Mouse (Mus musculus): Measurements from ENCODE around the gene Abca9. TPM values are rescaled to one million over a fixed set of nuclear protein-coding genes. Genes with fewer than 3 reads are reported as not detected.

The Abca9 gene
- polyA plus RNA-seq, 1 experiment from 2014 or later = 4.2 TPM

DNA sequence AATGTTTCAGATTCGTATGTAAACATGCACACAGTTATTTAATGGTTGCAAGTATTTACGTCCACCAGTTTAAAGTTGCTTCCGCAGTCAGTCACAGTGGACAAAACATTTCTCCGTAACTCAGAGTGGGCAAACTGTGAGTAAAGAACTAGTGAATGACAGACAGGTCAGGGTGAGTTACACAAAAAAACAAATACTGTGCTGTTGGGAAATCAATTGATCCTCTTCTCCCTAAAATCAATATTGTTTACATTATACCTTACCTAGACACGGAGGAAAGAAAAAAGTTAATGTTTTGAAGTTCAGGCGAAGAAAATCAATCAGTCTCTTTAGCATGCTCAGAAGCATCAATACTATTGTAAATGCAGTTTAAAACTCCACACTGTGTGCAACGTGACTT is 66.6 kb downstream of the Abca9 start:
- Histone ChIP-seq H3K27ac (replicated peaks in 1 of 2; ENCODE audit: control insufficient read depth in 1 of 2, insufficient read depth in 1 of 2, low read depth in 2 of 2, low read length in 2 of 2) (no peak overlapping the region), H3K4me1 (ENCODE audit: control insufficient read depth in 2 of 2, insufficient read depth in 2 of 2, low read length in 2 of 2) (no peaks in the 10 kb centered on the region), H3K36me3 (ENCODE audit: control insufficient read depth, insufficient read depth, low read length) (no peaks in the 10 kb centered on the region), H3K4me3 (ENCODE audit: control insufficient read depth in 1 of 2, insufficient read depth in 1 of 2, low read depth in 1 of 2, low read length in 2 of 2) (no peak overlapping the region), H3K9ac (ENCODE audit: low read length) (no peak overlapping the region), H3K27me3 (ENCODE audit: control insufficient read depth, insufficient read depth, low read length) (no peaks in the 10 kb centered on the region), H3K9me3 (ENCODE audit: control insufficient read depth, low read length) (no peaks in the 10 kb centered on the region), H3K4me2 (ENCODE audit: low read length) (no peak overlapping the region)
- 85% methylated on average over 7 of the region's 7 CpGs for WGBS
- no peak for ATAC-seq (ENCODE audit: insufficient number of reproducible peaks, insufficient read depth, low FRiP score, low read depth)

DNA sequence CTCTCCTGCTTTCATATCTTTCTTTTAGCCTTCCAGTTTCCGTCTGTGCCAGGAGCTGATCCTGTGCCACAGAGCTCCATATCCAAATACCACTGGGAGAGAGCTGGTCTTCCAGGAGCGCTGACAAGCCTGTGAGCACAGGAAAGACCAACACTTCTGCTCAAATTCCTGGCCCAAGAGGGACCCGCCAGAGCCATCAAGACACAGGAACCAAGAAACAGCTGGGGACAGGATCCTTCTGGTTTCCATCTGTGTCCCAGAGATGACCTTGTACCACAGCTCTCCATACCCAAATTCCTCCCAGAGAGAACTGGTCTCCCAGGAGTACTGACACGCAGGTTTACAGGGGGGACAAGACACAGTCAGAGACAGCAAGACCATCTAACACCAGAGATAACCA is 69.1 kb downstream of the Abca9 start:
- ATAC-seq (ENCODE audit: insufficient number of reproducible peaks, insufficient read depth, low FRiP score, low read depth) = no peak
- 41% methylated on average over 4 of the region's 4 CpGs for WGBS

DNA sequence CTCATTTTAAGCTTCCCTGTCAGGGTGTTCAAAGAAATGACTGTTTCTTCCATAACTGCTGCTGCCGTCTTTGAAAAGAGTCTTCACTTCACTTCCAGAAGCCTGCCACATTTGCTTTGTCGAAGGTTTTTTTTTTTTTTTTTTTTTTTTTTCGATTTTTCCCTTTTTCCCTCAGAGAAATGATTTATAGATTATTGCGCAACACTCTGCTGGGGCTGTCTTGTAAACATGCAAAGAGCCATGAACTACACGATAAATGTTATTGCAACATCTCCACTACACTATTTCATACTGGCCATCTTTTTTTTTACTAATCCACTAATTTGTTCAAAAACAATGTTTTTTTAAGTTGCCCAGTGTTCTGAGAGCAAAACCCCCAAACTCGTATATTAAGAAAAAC is 70.5 kb downstream of the Abca9 start:
- no peak for ATAC-seq (ENCODE audit: insufficient number of reproducible peaks, insufficient read depth, low FRiP score, low read depth)
- Histone ChIP-seq H3K4me1 (ENCODE audit: control insufficient read depth in 2 of 2, insufficient read depth in 2 of 2, low read length in 2 of 2) (no peaks in the 10 kb centered on the region), H3K4me2 (ENCODE audit: low read length) (no peak overlapping the region), H3K27ac (replicated peaks in 1 of 2; ENCODE audit: control insufficient read depth in 1 of 2, insufficient read depth in 1 of 2, low read depth in 2 of 2, low read length in 2 of 2) (no peak overlapping the region), H3K27me3 (ENCODE audit: control insufficient read depth, insufficient read depth, low read length) (no peaks in the 10 kb centered on the region), H3K36me3 (ENCODE audit: control insufficient read depth, insufficient read depth, low read length) (no peaks in the 10 kb centered on the region), H3K9ac (ENCODE audit: low read length) (no peak overlapping the region), H3K4me3 (ENCODE audit: control insufficient read depth in 1 of 2, insufficient read depth in 1 of 2, low read depth in 1 of 2, low read length in 2 of 2) (no peak overlapping the region), H3K9me3 (ENCODE audit: control insufficient read depth, low read length) (0 out of 2 replicates have a peak, but pooled peaks cover 2% of the 10 kb centered on the region)
- WGBS = 79% methylated on average over 6 of the region's 6 CpGs

More for the DNA sequence above, 69.1 kb downstream of the Abca9 start:
- no peaks in the 10 kb centered on the region for H3K36me3 ChIP-seq (ENCODE audit: control insufficient read depth, insufficient read depth, low read length)
- H3K4me1 ChIP-seq (ENCODE audit: control insufficient read depth in 2 of 2, insufficient read depth in 2 of 2, low read length in 2 of 2) = no peaks in the 10 kb centered on the region
- no peaks in the 10 kb centered on the region for H3K27me3 ChIP-seq (ENCODE audit: control insufficient read depth, insufficient read depth, low read length)
- H3K9ac ChIP-seq (ENCODE audit: low read length) = no peak overlapping the region
- H3K4me2 ChIP-seq (ENCODE audit: low read length) = no peak overlapping the region
- H3K4me3 ChIP-seq (ENCODE audit: control insufficient read depth in 1 of 2, insufficient read depth in 1 of 2, low read depth in 1 of 2, low read length in 2 of 2) = no peak overlapping the region
- H3K9me3 ChIP-seq (ENCODE audit: control insufficient read depth, low read length) = no peaks in the 10 kb centered on the region
- H3K27ac ChIP-seq (replicated peaks in 1 of 2; ENCODE audit: control insufficient read depth in 1 of 2, insufficient read depth in 1 of 2, low read depth in 2 of 2, low read length in 2 of 2) = no peak overlapping the region

DNA sequence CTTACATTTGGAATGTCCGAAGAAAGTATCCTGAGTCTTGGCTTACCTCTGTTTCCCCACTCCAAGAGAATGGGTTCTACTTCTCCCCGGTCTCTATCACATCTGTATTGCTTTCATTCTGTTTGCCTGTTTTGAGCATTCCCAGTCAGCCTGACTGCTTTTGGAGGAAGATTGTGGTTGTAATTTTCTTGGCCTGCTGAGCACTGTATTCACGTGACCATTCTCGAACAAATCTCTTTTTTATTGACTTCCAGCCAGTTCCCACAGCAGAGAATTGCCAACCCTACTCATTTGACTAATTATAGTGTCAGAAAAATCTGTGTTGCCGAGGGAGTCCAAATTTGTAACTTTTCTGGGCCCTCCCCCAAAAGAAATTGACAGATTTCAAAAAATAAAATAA is 72.1 kb downstream of the Abca9 start, which contains the start of gene Abca8a:
Gene Abca8a, minus strand, starts transcription at position 121 of the 400 bp plus-strand sequence.
- Histone ChIP-seq H3K36me3 (ENCODE audit: control insufficient read depth, insufficient read depth, low read length) (no peaks in the 10 kb centered on the region), H3K4me2 (ENCODE audit: low read length) (no peak within 1 kb of the TSS; the same call in 1 of the 2 replicates), H3K4me1 (ENCODE audit: control insufficient read depth in 2 of 2, insufficient read depth in 2 of 2, low read length in 2 of 2) (no peaks in the 10 kb centered on the region), H3K4me3 (ENCODE audit: control insufficient read depth in 1 of 2, insufficient read depth in 1 of 2, low read depth in 1 of 2, low read length in 2 of 2) (no peak within 1 kb of the TSS), H3K9me3 (ENCODE audit: control insufficient read depth, low read length) (0 out of 2 replicates have a peak, but pooled peaks cover 4% of the 10 kb centered on the region), H3K27ac (replicated peaks in 1 of 2; ENCODE audit: control insufficient read depth in 1 of 2, insufficient read depth in 1 of 2, low read depth in 2 of 2, low read length in 2 of 2) (no peak within 1 kb of the TSS), H3K9ac (ENCODE audit: low read length) (no peak within 1 kb of the TSS), H3K27me3 (ENCODE audit: control insufficient read depth, insufficient read depth, low read length) (no peaks in the 10 kb centered on the region)
- ATAC-seq (ENCODE audit: insufficient number of reproducible peaks, insufficient read depth, low FRiP score, low read depth) = no peak
- 70% methylated on average over 5 of the region's 5 CpGs for WGBS

DNA sequence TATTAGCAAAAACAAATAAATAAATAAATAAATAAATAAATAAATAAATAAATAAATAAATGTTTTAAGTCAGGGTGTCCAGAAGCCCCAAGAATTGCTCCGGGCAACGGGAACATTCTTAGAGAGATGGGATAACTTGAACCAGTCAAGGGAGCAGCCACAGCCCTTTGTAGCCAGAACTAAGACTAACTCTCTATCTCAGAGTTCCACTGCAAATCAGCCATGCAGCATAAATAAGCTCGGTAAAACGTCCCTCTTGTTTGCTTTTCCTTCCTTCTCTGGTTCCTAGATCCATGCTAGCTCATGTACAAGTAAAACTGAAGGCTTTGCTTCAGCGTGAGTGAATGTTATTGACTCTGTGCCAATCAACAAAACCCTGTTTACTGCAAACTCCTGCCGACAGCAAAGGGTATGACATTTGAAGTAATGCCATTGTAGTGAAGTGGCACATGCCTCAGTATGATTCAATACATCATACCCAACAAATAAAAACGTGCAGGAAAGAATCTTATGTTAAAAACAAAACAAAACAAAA is 73.1 kb downstream of the Abca9 start:
- no peaks in the 10 kb centered on the region for H3K27me3 ChIP-seq (ENCODE audit: control insufficient read depth, insufficient read depth, low read length)
- H3K9ac ChIP-seq (ENCODE audit: low read length) = no peak overlapping the region
- no peak overlapping the region for H3K4me2 ChIP-seq (ENCODE audit: low read length)
- no peak overlapping the region for H3K4me3 ChIP-seq (ENCODE audit: control insufficient read depth in 1 of 2, insufficient read depth in 1 of 2, low read depth in 1 of 2, low read length in 2 of 2)
- no peaks in the 10 kb centered on the region for H3K36me3 ChIP-seq (ENCODE audit: control insufficient read depth, insufficient read depth, low read length)
- 0 out of 2 replicates have a peak, but pooled peaks cover 4% of the 10 kb centered on the region for H3K9me3 ChIP-seq (ENCODE audit: control insufficient read depth, low read length)
- WGBS = 62% methylated on average over 7 of the region's 7 CpGs
- no peak overlapping the region for H3K27ac ChIP-seq (replicated peaks in 1 of 2; ENCODE audit: control insufficient read depth in 1 of 2, insufficient read depth in 1 of 2, low read depth in 2 of 2, low read length in 2 of 2)
- no peaks in the 10 kb centered on the region for H3K4me1 ChIP-seq (ENCODE audit: control insufficient read depth in 2 of 2, insufficient read depth in 2 of 2, low read length in 2 of 2)
- ATAC-seq (ENCODE audit: insufficient number of reproducible peaks, insufficient read depth, low FRiP score, low read depth) = no peak

- no peaks in the 10 kb centered on the region for H3K27me3 ChIP-seq (ENCODE audit: control insufficient read depth, insufficient read depth, low read length)
- H3K36me3 ChIP-seq (ENCODE audit: control insufficient read depth, insufficient read depth, low read length) = no peaks in the 10 kb centered on the region
- ATAC-seq (ENCODE audit: insufficient number of reproducible peaks, insufficient read depth, low FRiP score, low read depth) = no peak
- H3K4me1 ChIP-seq (ENCODE audit: control insufficient read depth in 2 of 2, insufficient read depth in 2 of 2, low read length in 2 of 2) = no peaks in the 10 kb centered on the region
- H3K4me3 ChIP-seq (ENCODE audit: control insufficient read depth in 1 of 2, insufficient read depth in 1 of 2, low read depth in 1 of 2, low read length in 2 of 2) = no peak overlapping the region
- WGBS = 65% methylated on average over 3 of the region's 3 CpGs
- no peak overlapping the region for H3K4me2 ChIP-seq (ENCODE audit: low read length)
- H3K27ac ChIP-seq (replicated peaks in 1 of 2; ENCODE audit: control insufficient read depth in 1 of 2, insufficient read depth in 1 of 2, low read depth in 2 of 2, low read length in 2 of 2) = no peak overlapping the region
- H3K9me3 ChIP-seq (ENCODE audit: control insufficient read depth, low read length) = 0 out of 2 replicates have a peak, but pooled peaks cover 4% of the 10 kb centered on the region
- H3K9ac ChIP-seq (ENCODE audit: low read length) = no peak overlapping the region
These were observed 73.8 kb downstream of the Abca9 start for GRCm38 (mm10) chr11:110094236-110094635.

DNA sequence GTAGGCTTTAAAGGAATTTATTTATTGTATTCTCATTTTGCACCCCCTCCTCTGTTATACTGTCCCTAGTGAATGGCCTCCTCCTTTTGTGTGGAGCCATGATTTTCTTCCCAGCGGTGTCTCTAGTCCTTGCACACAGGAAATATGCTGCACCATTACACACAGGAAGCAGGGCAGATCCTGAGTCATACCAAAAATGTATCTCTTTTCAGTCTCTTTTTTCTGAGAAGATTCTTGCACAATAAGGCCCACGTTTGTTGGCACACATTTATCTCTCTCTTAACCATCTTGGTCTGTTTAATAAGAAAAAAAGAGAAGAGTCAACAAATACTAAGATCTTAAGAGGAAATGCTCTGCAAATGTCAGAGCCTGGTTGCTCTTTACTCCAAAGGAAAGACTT is 76.7 kb downstream of the Abca9 start:
- Histone ChIP-seq H3K36me3 (ENCODE audit: control insufficient read depth, insufficient read depth, low read length) (no peaks in the 10 kb centered on the region), H3K27me3 (ENCODE audit: control insufficient read depth, insufficient read depth, low read length) (no peaks in the 10 kb centered on the region), H3K4me3 (ENCODE audit: control insufficient read depth in 1 of 2, insufficient read depth in 1 of 2, low read depth in 1 of 2, low read length in 2 of 2) (no peak overlapping the region), H3K9me3 (ENCODE audit: control insufficient read depth, low read length) (0 out of 2 replicates have a peak, but pooled peaks cover 4% of the 10 kb centered on the region), H3K9ac (ENCODE audit: low read length) (no peak overlapping the region), H3K27ac (replicated peaks in 1 of 2; ENCODE audit: control insufficient read depth in 1 of 2, insufficient read depth in 1 of 2, low read depth in 2 of 2, low read length in 2 of 2) (no peak overlapping the region), H3K4me2 (ENCODE audit: low read length) (no peak overlapping the region), H3K4me1 (ENCODE audit: control insufficient read depth in 2 of 2, insufficient read depth in 2 of 2, low read length in 2 of 2) (no peaks in the 10 kb centered on the region)
- 48% methylated on average over 2 of the region's 2 CpGs for WGBS
- no peak for ATAC-seq (ENCODE audit: insufficient number of reproducible peaks, insufficient read depth, low FRiP score, low read depth)

GRCm38 (mm10) chr11:110072158-110072557 is 95.8 kb downstream of the Abca9 start:
- no peak for ATAC-seq (ENCODE audit: insufficient number of reproducible peaks, insufficient read depth, low FRiP score, low read depth)
- WGBS = 72% methylated on average over 3 of the region's 3 CpGs

More at GRCm38 (mm10) chr11:110072158-110072557, 95.8 kb downstream of the Abca9 start:
- no peak overlapping the region for H3K4me3 ChIP-seq (ENCODE audit: control insufficient read depth in 1 of 2, insufficient read depth in 1 of 2, low read depth in 1 of 2, low read length in 2 of 2)
- no peaks in the 10 kb centered on the region for H3K27me3 ChIP-seq (ENCODE audit: control insufficient read depth, insufficient read depth, low read length)
- no peak overlapping the region for H3K27ac ChIP-seq (replicated peaks in 1 of 2; ENCODE audit: control insufficient read depth in 1 of 2, insufficient read depth in 1 of 2, low read depth in 2 of 2, low read length in 2 of 2)
- no peaks in the 10 kb centered on the region for H3K36me3 ChIP-seq (ENCODE audit: control insufficient read depth, insufficient read depth, low read length)
- H3K4me1 ChIP-seq (ENCODE audit: control insufficient read depth in 2 of 2, insufficient read depth in 2 of 2, low read length in 2 of 2) = no peaks in the 10 kb centered on the region
- no peaks in the 10 kb centered on the region for H3K9me3 ChIP-seq (ENCODE audit: control insufficient read depth, low read length)
- H3K9ac ChIP-seq (ENCODE audit: low read length) = no peak overlapping the region
- no peak overlapping the region for H3K4me2 ChIP-seq (ENCODE audit: low read length)

Measured in heart, embryonic 14.5 days (tissue).